Mouse (Mus musculus) stomach, postnatal 0 days (tissue): ENCODE data around the gene Nit2.

Experiments
- CTCF ChIP-seq: IDR thresholded peaks from 2 replicates; pipeline ENCODE4 v1.5.1; 2016; ENCODE audit warnings: antibody characterized with exemption, low read depth, mild to moderate bottlenecking, moderate library complexity
- EP300 ChIP-seq: optimal IDR thresholded peaks from 2 replicates; pipeline ENCODE3; 2016; ENCODE audit warnings: antibody characterized with exemption

DNA sequence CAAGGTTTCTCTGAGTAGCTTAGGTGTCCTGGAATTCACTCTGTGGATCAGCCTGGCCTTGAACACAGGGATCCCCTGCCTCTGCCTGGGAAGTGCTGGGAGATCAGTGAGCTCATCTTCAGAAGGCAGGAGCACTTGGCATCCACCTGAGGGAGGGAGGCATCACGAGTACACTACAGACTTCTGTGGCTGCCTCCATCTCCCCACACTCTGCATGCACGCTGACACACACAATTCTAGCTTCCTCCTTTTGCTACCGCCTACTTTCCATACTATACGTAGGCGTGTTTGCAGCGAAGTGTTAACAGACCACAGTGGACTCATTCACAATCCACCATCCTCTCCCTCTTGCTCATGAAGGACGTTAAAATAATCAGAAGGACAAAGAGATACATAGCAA lies 9.1 kb upstream of the Nit2 start:
- no peak for TF ChIP-seq EP300
- TF ChIP-seq CTCF: no peak
